In genomic region chr7:35116524-35116923, GRCm38 (mm10) we compare ENCODE assay signal across 25 mouse cellular contexts. TPM values are rescaled to one million over a fixed set of nuclear protein-coding genes. Genes with fewer than 3 reads are reported as not detected.
A peak's percentile ranks its signal among the peaks of the same experiment; 100 is the strongest.
DNase-seq lines count a peak whose midpoint lies in the region; ATAC-seq and TF ChIP-seq lines count a peak whose summit lies in the region.
"Had no signal": no experiment of that assay in that cellular context is flagged by ENCODE, and none has a peak within 500 bp of the region (broad histone marks: within the 10 kb centered on the region; RNA-seq: fewer than 3 reads in every experiment).

No protein-coding gene starts in this region.

- no peak for TF ChIP-seq CTCF in intestine, postnatal 0 days (IDR thresholded peaks at IDR 0.05; ENCODE audit: low read depth)
- no peak for TF ChIP-seq CTCF in liver, embryonic 14.5 days (IDR thresholded peaks at IDR 0.05; ENCODE audit: low read depth)

- no peak overlapping the region for H3K9ac ChIP-seq in intestine, postnatal 0 days (ENCODE audit: low read depth, low read length)
- H3K9ac ChIP-seq in liver, embryonic 14.5 days (replicated peaks) = no peak overlapping the region
- no peak overlapping the region for H3K9ac ChIP-seq in stomach, embryonic 15.5 days
- H3K9ac ChIP-seq: forebrain, embryonic 12.5 days; heart, embryonic 13.5 days; hindbrain, embryonic 13.5 days; midbrain, embryonic 12.5 days; neural tube, embryonic 12.5 days had no signal

- H3K9me3 ChIP-seq in intestine, postnatal 0 days (ENCODE audit: control insufficient read depth) = no peaks in the 10 kb centered on the region
- H3K9me3 ChIP-seq in liver, embryonic 14.5 days (ENCODE audit: control insufficient read depth, low read length) = no peaks in the 10 kb centered on the region
- H3K9me3 ChIP-seq in stomach, embryonic 15.5 days = no peaks in the 10 kb centered on the region
- H3K9me3 ChIP-seq: forebrain, embryonic 12.5 days; heart, embryonic 13.5 days; hindbrain, embryonic 13.5 days; midbrain, embryonic 12.5 days; neural tube, embryonic 12.5 days had no signal

- H3K4me1 ChIP-seq in intestine, postnatal 0 days (replicated peaks; ENCODE audit: control insufficient read depth, insufficient read depth, low read length) = 0 out of 2 replicates have a peak, but pooled peaks cover 3% of the 10 kb centered on the region
- peaks cover 0 to 8% of the 10 kb centered on the region in 2 experiments; a peak in 2 of 4 replicates for H3K4me1 ChIP-seq in liver, embryonic 14.5 days (replicated peaks; ENCODE audit: control insufficient read depth in 2 of 2, insufficient read depth in 2 of 2, low read length in 1 of 2)
- H3K4me1 ChIP-seq in stomach, embryonic 15.5 days = peaks cover 31% of the 10 kb centered on the region

- peak; percentile 85 for ATAC-seq in intestine, postnatal 0 days
- ATAC-seq in liver, embryonic 14.5 days (ENCODE audit: insufficient read depth) = peak; percentile 32; the same call in 1 of the 2 replicates
- peak; percentile 49; the same call in 1 of the 2 replicates for ATAC-seq in stomach, embryonic 15.5 days (ENCODE audit: insufficient read depth, low FRiP score, low read depth)
- no peak for ATAC-seq in granulocyte monocyte progenitor cell, adult 5-6 weeks (replicated peaks; ENCODE audit: poor library complexity, severe bottlenecking)
- ATAC-seq in frontal cortex, adult (ENCODE audit: low TSS enrichment) = no peak
- ATAC-seq: inflammation-experienced regulatory T-cells, adult 6 months; Patski had no signal

- H3K4me3 ChIP-seq in intestine, postnatal 0 days (ENCODE audit: low read depth, low read length) = no peak overlapping the region
- H3K4me3 ChIP-seq in liver, embryonic 14.5 days (ENCODE audit: insufficient read depth in 1 of 2, low read depth in 2 of 2, low read length in 2 of 2) = no peak overlapping the region
- no peak overlapping the region for H3K4me3 ChIP-seq in stomach, embryonic 15.5 days (replicated peaks)
- H3K4me3 ChIP-seq: forebrain, embryonic 12.5 days; hindbrain, embryonic 13.5 days; midbrain, embryonic 12.5 days; neural tube, embryonic 12.5 days had no signal

- no peaks in the 10 kb centered on the region for H3K27me3 ChIP-seq in intestine, postnatal 0 days (replicated peaks; ENCODE audit: control insufficient read depth, insufficient read depth, low read length)
- peaks cover 46% of the 10 kb centered on the region for H3K27me3 ChIP-seq in liver, embryonic 14.5 days (ENCODE audit: control insufficient read depth, insufficient read depth, low read length)
- H3K27me3 ChIP-seq in stomach, embryonic 15.5 days (replicated peaks) = peaks cover 25% of the 10 kb centered on the region
- H3K27me3 ChIP-seq: Patski had no signal

- H3K4me2 ChIP-seq in intestine, postnatal 0 days (replicated peaks; ENCODE audit: low read depth) = peak overlapping the region; percentile 93
- no peak overlapping the region for H3K4me2 ChIP-seq in liver, embryonic 14.5 days (ENCODE audit: low read depth)
- H3K4me2 ChIP-seq in stomach, embryonic 15.5 days = no peak overlapping the region
- H3K4me2 ChIP-seq: forebrain, embryonic 12.5 days; heart, embryonic 13.5 days; hindbrain, embryonic 13.5 days; midbrain, embryonic 12.5 days; neural tube, embryonic 12.5 days had no signal

- peak overlapping the region; percentile 96 for H3K27ac ChIP-seq in intestine, postnatal 0 days (ENCODE audit: low read depth, low read length)
- no peak overlapping the region for H3K27ac ChIP-seq in liver, embryonic 14.5 days
- peak overlapping the region; percentile 92 for H3K27ac ChIP-seq in stomach, embryonic 15.5 days
- H3K27ac ChIP-seq: forebrain, embryonic 12.5 days; heart, embryonic 13.5 days; hindbrain, embryonic 13.5 days; kidney, postnatal 0 days; macrophage; midbrain, embryonic 12.5 days; neural tube, embryonic 12.5 days had no signal

- peak; percentile 73 to 79 for DNase-seq in lung, adult 18-20 months
- no peak for DNase-seq in lung, postnatal 4 days
- peak in 1 of 3 experiments; percentile 19 for DNase-seq in liver, embryonic 14.5 days (ENCODE audit: low read depth in 3 of 3, low spot score in 3 of 3)
- no peak for DNase-seq in kidney, postnatal 4 days
- DNase-seq: adrenal gland, postnatal 14 days; cerebellum, adult 2 months; cerebellum, postnatal 36 days; gastrocnemius, postnatal 10 days; heart, adult 18-20 months; layer of hippocampus, adult 9-11 months; thymus, adult 18-20 months; thymus, postnatal 4 days had no signal

- no peaks in the 10 kb centered on the region; the same call in 1 of the 2 replicates for H3K36me3 ChIP-seq in intestine, postnatal 0 days (ENCODE audit: control insufficient read depth, insufficient read depth)
- H3K36me3 ChIP-seq in liver, embryonic 14.5 days (replicated peaks; ENCODE audit: control insufficient read depth, insufficient read depth, low read depth) = no peaks in the 10 kb centered on the region
- no peaks in the 10 kb centered on the region for H3K36me3 ChIP-seq in stomach, embryonic 15.5 days
- H3K36me3 ChIP-seq: forebrain, embryonic 12.5 days; heart, embryonic 13.5 days; hindbrain, embryonic 13.5 days; midbrain, embryonic 12.5 days; neural tube, embryonic 12.5 days had no signal

- WGBS in intestine, postnatal 0 days = 32% methylated on average over 3 of the region's 3 CpGs
- 42% methylated on average over 3 of the region's 3 CpGs for WGBS in liver, embryonic 14.5 days (ENCODE audit: insufficient replicate concordance)
- WGBS in stomach, embryonic 15.5 days = 47% methylated on average over 3 of the region's 3 CpGs

- no peak for TF ChIP-seq EP300 in liver, embryonic 14.5 days (IDR thresholded peaks at IDR 0.05; ENCODE audit: low read depth)

RNA-seq across cellular contexts. Expression of gene Cebpa, which starts 2.6 kb away (rescaled TPM):
- polyA plus RNA-seq in intestine, postnatal 0 days (2015; fragmentation: Nextera tagmentation; extraction: Ambion mirVana) = 25.1 and 28.0 TPM in 2 replicates
- 15.0 and 18.2 TPM in 2 replicates for polyA plus RNA-seq in liver, embryonic 14.5 days (2012; rRNA removed)
- 6.5 and 7.1 TPM in 2 replicates for polyA plus RNA-seq in liver, embryonic 14.5 days (2014; fragmentation: Nextera tagmentation; extraction: Ambion mirVana)
- 6.6 and 7.0 TPM in 2 replicates for polyA plus RNA-seq in stomach, embryonic 15.5 days (2015; fragmentation: Nextera tagmentation; extraction: Ambion mirVana)
- total RNA-seq in granulocyte monocyte progenitor cell, adult 5-6 weeks (2014; fragmentation: Nextera tagmentation) = 89.6 and 92.8 TPM in 2 replicates
- total RNA-seq in granulocyte monocyte progenitor cell, adult 5-6 weeks (2017) = 33.3 and 45.1 TPM in 2 replicates

Comparison
In these comparisons a context has a peak if more than half of its experiments do, and no peak if none do; other contexts are left out.
1. DNase-seq: peak in lung, adult 18-20 months (2 of 2); none in lung, postnatal 4 days (0 of 2) and kidney, postnatal 4 days (0 of 2).
2. ATAC-seq: peak in intestine, postnatal 0 days (single experiment), liver, embryonic 14.5 days (single experiment) and stomach, embryonic 15.5 days (single experiment); none in granulocyte monocyte progenitor cell, adult 5-6 weeks (single experiment) and frontal cortex, adult (single experiment).